Mouse (Mus musculus): Measurements from ENCODE around the gene Gm4787. TPM values are rescaled to one million over a fixed set of nuclear protein-coding genes. Genes with fewer than 3 reads are reported as not detected.

Gm4787 gene
- total RNA-seq (2023): 0.79 TPM

GRCm38 (mm10) chr12:81379364-81379763 is at the start of gene Gm4787:
Gene Gm4787, minus strand, starts transcription at chr12:81379464.

GRCm38 (mm10) chr12:81421846-81422245 is 42.6 kb upstream of the Gm4787 start, which contains the start of gene Adam4:
Gene Adam4, minus strand, starts transcription at chr12:81421946.

GRCm38 (mm10) chr12:81332875-81333421 is 46.3 kb downstream of the Gm4787 start, which contains the start of gene Slc8a3:
Gene Slc8a3, minus strand, starts transcription at chr12:81333180.

Other genes starting within 250 kb of the Gm4787 start
- gene Slc8a3, start 46.3 kb downstream of the Gm4787 start, total RNA-seq (2023): not detected
- gene Adam4, start 42.5 kb upstream of the Gm4787 start, total RNA-seq (2023): 2.5 TPM
- 75.2 TPM for gene Cox16, start 105.7 kb upstream of the Gm4787 start, total RNA-seq (2023)
- gene Gm20498, start 153.4 kb upstream of the Gm4787 start, total RNA-seq (2023): 23.3 TPM
- 21.6 TPM for gene Synj2bp, start 153.4 kb upstream of the Gm4787 start, total RNA-seq (2023)
- gene Adam21, start 189.0 kb upstream of the Gm4787 start, total RNA-seq (2023): not detected
- gene Med6, start 215.5 kb upstream of the Gm4787 start, total RNA-seq (2023): 50.4 TPM

Data from CD4-positive naive resting alpha-beta T cell, adult 76 days (primary cell).